Mouse (Mus musculus) heart, embryonic 14.5 days (tissue): ENCODE data around the gene Grip1. TPM values are rescaled to one million over a fixed set of nuclear protein-coding genes. Genes with fewer than 3 reads are reported as not detected.

Source experiments
- ATAC-seq: fragments of 200-750 bp; cut with Nextera tagmentation; 2 replicates; pipeline ENCODE4 v1.8.0; 2017; ENCODE audit warnings: low read depth, moderate TSS enrichment; ENCODE audit not compliant: insufficient number of reproducible peaks, insufficient read depth, low FRiP score
- H3K27ac ChIP-seq, 2 experiments: fragments of 200-500 bp in 1 of 2; fragments of 300-500 bp in 1 of 2; sonication (generic) in 1 of 2; replicated peaks in 1 of 2; 2 replicates each; pipeline ENCODE4 v1.5.1; 2012 to 2014; ENCODE audit warnings: low read depth in 2 of 2, low read length in 2 of 2, control low read depth in 1 of 2, mild to moderate bottlenecking in 1 of 2, mixed read lengths in 1 of 2; ENCODE audit not compliant: control insufficient read depth in 1 of 2, insufficient read depth in 1 of 2
- H3K27me3 ChIP-seq: fragments of 300-500 bp; sonication (generic); 2 replicates; pipeline ENCODE4 v1.6.1; 2014; ENCODE audit warnings: mild to moderate bottlenecking, low read length, control low read depth; ENCODE audit not compliant: control insufficient read depth, insufficient read depth
- H3K36me3 ChIP-seq: fragments of 300-500 bp; sonication (generic); 2 replicates; pipeline ENCODE4 v1.6.1; 2014; ENCODE audit warnings: mild to moderate bottlenecking, control low read depth, low read length, mixed read lengths; ENCODE audit not compliant: control insufficient read depth, insufficient read depth
- H3K4me1 ChIP-seq, 2 experiments: fragments of 200-500 bp in 1 of 2; fragments of 300-500 bp in 1 of 2; sonication (generic) in 1 of 2; 2 replicates each; pipeline ENCODE4 v1.6.1; 2012 to 2014; ENCODE audit warnings: low read length in 2 of 2, control low read depth in 1 of 2, mixed read lengths in 1 of 2; ENCODE audit not compliant: control insufficient read depth in 2 of 2, insufficient read depth in 2 of 2
- H3K4me2 ChIP-seq: fragments of 300-500 bp; sonication (generic); 2 replicates; pipeline ENCODE4 v1.6.1; 2014; ENCODE audit warnings: mild to moderate bottlenecking, low read length
- H3K4me3 ChIP-seq, 2 experiments: fragments of 200-500 bp in 1 of 2; fragments of 300-500 bp in 1 of 2; sonication (generic) in 1 of 2; 2 replicates each; pipeline ENCODE4 v1.5.1; 2012 to 2014; ENCODE audit warnings: low read length in 2 of 2, mild to moderate bottlenecking in 2 of 2, control low read depth in 1 of 2, low read depth in 1 of 2, moderate library complexity in 1 of 2; ENCODE audit not compliant: control insufficient read depth in 1 of 2, insufficient read depth in 1 of 2
- H3K9ac ChIP-seq: fragments of 300-500 bp; sonication (generic); 2 replicates; pipeline ENCODE4 v1.6.1; 2014; ENCODE audit warnings: mild to moderate bottlenecking, low read length
- H3K9me3 ChIP-seq: fragments of 300-500 bp; sonication (generic); 2 replicates; pipeline ENCODE4 v1.6.1; 2016; ENCODE audit warnings: low read length, control low read depth; ENCODE audit not compliant: control insufficient read depth
- WGBS: fragments of 180-500 bp; shearing (Covaris S2); extraction: QIAGEN DNeasy Blood & Tissue Kit; methylation state at CpG from one replicate; pipeline ENCODE4 v1.1.7; 2014; 5-methylcytosine and 5-hydroxymethylcytosine counted together
- polyA plus RNA-seq: library from polyadenylated mRNA; unstranded; fragments of >200 nt; fragmentation: Nextera tagmentation; extraction: Ambion mirVana; gene quantifications from 2 replicates; pipeline ENCODE4 v1.2.1, GENCODE M21; 2014

Grip1 gene
- polyA plus RNA-seq, 1 experiment from 2014 or later: 2.9 TPM

GRCm38 (mm10) chr10:119447392-119447914 is 6.2 kb upstream of the Grip1 start:
- Histone ChIP-seq H3K27me3 (no peaks in the 10 kb centered on the region), H3K4me2 (no peak overlapping the region), H3K4me1 (no peaks in the 10 kb centered on the region), H3K27ac (no peak overlapping the region), H3K9me3 (no peaks in the 10 kb centered on the region), H3K9ac (no peak overlapping the region), H3K36me3 (no peaks in the 10 kb centered on the region), H3K4me3 (no peak overlapping the region)
- WGBS: 79% methylated on average over 14 of the region's 14 CpGs
- ATAC-seq: no peak

- 88% methylated on average over 3 of the region's 3 CpGs for WGBS
- no peaks in the 10 kb centered on the region for H3K36me3 ChIP-seq
- 0 out of 4 replicates have a peak, but pooled peaks cover 0 to 1% of the 10 kb centered on the region in 2 experiments for H3K4me1 ChIP-seq
- H3K9ac ChIP-seq: no peak overlapping the region
- no peak overlapping the region for H3K27ac ChIP-seq
- ATAC-seq: no peak
- no peaks in the 10 kb centered on the region for H3K27me3 ChIP-seq
- H3K9me3 ChIP-seq: no peaks in the 10 kb centered on the region
- no peak overlapping the region for H3K4me3 ChIP-seq
- H3K4me2 ChIP-seq: no peak overlapping the region
Measured at GRCm38 (mm10) chr10:119447930-119448329, 5.7 kb upstream of the Grip1 start.

GRCm38 (mm10) chr10:119452698-119453097 is 932 bp upstream of the Grip1 start:
- H3K4me1 ChIP-seq: peaks cover 7 to 15% of the 10 kb centered on the region in 2 experiments
- no peak overlapping the region for H3K27ac ChIP-seq
- no peak for ATAC-seq
- peak overlapping the region; percentile 95 for H3K4me2 ChIP-seq
- H3K27me3 ChIP-seq: no peaks in the 10 kb centered on the region
- no peaks in the 10 kb centered on the region for H3K9me3 ChIP-seq
- WGBS: 52% methylated on average over 5 of the region's 5 CpGs
- H3K4me3 ChIP-seq: peak overlapping the region in 1 of 2 experiments; percentile 66; a peak in 1 of 4 replicates
- no peak overlapping the region for H3K9ac ChIP-seq
- no peaks in the 10 kb centered on the region for H3K36me3 ChIP-seq

- peak overlapping the region in 1 of 2 experiments; percentile 10; a peak in 1 of 4 replicates for H3K27ac ChIP-seq
- H3K9ac ChIP-seq: peak overlapping the region; percentile 75
- H3K36me3 ChIP-seq: no peaks in the 10 kb centered on the region
- H3K4me3 ChIP-seq: peak overlapping the region; percentile 66 to 86
- H3K4me2 ChIP-seq: peak overlapping the region; percentile 95
- 0% methylated on average over 53 of the region's 57 CpGs for WGBS
- H3K27me3 ChIP-seq: no peaks in the 10 kb centered on the region
- peaks cover 7 to 15% of the 10 kb centered on the region in 2 experiments for H3K4me1 ChIP-seq
- ATAC-seq: 0 out of 2 replicates have a peak, but pooled peaks have one; percentile 19
- no peaks in the 10 kb centered on the region for H3K9me3 ChIP-seq
Measured at GRCm38 (mm10) chr10:119454106-119454667, 557 bp downstream of the Grip1 start.

DNA sequence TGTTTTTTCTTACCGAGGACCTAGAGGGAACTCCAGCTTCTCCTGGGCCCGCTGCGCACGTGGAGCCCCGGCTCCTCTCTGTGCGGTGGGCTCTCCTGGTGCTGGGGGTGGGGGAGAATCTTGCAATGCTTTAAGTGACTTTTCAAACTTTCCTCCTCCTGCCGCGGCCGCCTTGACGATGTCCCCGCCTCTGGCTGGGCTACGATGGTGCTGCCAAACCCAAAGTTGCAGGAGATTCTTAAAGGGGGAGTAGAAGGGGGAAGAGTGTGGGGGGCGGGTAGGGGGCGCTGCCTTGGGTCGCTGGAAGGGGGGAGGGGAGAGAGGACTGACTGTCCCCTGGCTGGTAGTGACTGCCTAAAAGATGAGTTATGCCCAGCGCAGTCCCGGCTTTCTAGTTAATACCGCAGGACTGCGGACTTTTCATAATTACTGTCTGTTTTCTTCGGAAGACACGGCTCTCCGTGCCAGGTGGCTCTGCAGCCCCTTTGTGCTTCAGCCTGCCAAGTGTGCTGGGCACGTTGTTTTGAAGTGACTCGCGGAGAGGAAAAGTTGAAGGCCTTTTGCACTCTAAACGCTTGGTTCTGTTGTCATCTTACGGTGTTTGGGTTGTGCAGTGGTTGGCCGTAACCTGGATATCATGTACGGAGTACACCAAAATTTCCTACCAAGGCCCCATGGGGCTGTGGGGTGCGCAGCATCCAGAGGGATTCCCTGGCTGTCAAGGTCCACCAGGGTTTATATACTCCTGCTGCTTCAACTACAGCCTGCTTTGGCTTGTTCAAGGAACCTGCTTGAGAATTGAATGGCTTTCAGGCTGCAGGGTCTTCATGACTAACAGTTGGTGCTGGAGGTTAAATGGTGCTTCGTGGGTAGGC is 1.3 kb downstream of the Grip1 start:
- H3K27me3 ChIP-seq: no peaks in the 10 kb centered on the region
- peak; percentile 10; the same call in 1 of the 2 replicates for ATAC-seq
- no peaks in the 10 kb centered on the region for H3K36me3 ChIP-seq
- H3K9ac ChIP-seq: peak overlapping the region; percentile 75
- no peaks in the 10 kb centered on the region for H3K9me3 ChIP-seq
- under 1% methylated on average over 31 of the region's 31 CpGs for WGBS
- peak overlapping the region; percentile 95 for H3K4me2 ChIP-seq
- 0 out of 4 replicates have a peak overlapping the region, but pooled peaks of 1 of the 2 experiments have one; percentile 10 for H3K27ac ChIP-seq
- H3K4me3 ChIP-seq: peak overlapping the region; percentile 66 to 86
- peaks cover 7 to 15% of the 10 kb centered on the region in 2 experiments for H3K4me1 ChIP-seq

DNA sequence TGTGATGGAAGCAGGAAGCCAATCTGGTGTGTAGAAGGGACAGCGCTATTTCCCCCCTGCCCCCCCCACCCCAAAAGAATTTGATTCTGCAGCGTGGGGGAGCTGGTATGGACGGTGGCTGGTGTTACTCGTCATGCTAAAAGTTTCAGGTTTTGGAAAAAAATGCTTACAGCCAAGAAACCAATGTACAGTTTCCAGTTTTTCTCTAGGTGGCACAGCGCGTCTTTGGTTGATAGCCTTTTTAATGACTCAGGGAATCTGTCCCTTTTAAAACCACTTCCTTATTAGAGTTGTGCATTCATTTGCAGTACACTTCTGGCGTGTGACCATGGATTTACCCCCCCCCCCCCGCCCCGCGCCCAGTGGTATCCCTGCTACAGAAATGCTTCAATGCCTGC is 1.9 kb downstream of the Grip1 start:
- H3K9ac ChIP-seq: peak overlapping the region; percentile 75; the same call in 1 of the 2 replicates

DNA sequence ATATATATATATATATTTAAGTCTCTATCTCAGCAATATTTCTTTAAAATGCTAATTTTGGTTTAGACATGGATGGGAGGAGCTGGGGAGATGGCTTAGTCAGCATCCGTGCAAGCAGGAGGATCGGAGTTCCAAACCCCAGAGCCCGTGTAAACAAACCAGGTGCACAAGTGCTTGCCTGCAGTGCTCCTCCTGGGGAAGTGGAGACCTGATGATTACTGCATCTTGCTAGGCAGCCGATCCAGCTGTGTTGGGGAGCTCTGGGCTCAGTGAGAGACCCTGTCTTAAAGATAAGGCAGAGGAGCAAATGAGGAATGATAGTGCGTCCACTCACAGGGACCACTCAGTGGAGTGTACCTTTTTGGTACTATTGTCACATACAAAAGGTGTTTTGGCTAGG is 3.5 kb downstream of the Grip1 start:
- H3K4me1 ChIP-seq: peaks cover 10 to 15% of the 10 kb centered on the region in 2 experiments
- no peak overlapping the region for H3K4me3 ChIP-seq
- H3K4me2 ChIP-seq: no peak overlapping the region
- 84% methylated on average over 5 of the region's 5 CpGs for WGBS
- no peak for ATAC-seq
- H3K9me3 ChIP-seq: no peaks in the 10 kb centered on the region
- H3K27me3 ChIP-seq: no peaks in the 10 kb centered on the region
- no peak overlapping the region for H3K9ac ChIP-seq
- no peaks in the 10 kb centered on the region for H3K36me3 ChIP-seq
- no peak overlapping the region for H3K27ac ChIP-seq

More for the DNA sequence above, 1.9 kb downstream of the Grip1 start:
- ATAC-seq: no peak
- Histone ChIP-seq H3K4me1 (peaks cover 9 to 15% of the 10 kb centered on the region in 2 experiments), H3K4me3 (peak overlapping the region; percentile 66 to 86), H3K36me3 (no peaks in the 10 kb centered on the region), H3K4me2 (peak overlapping the region; percentile 95), H3K27me3 (no peaks in the 10 kb centered on the region), H3K27ac (no peak overlapping the region), H3K9me3 (no peaks in the 10 kb centered on the region)
- 16% methylated on average over 10 of the region's 10 CpGs for WGBS
